Mouse (Mus musculus): ENCODE data around the gene Tcp11. TPM values are rescaled to one million over a fixed set of nuclear protein-coding genes. Genes with fewer than 3 reads are reported as not detected.

Tcp11 gene
- polyA plus RNA-seq, 1 experiment = not detected

GRCm38 (mm10) chr17:28106352-28106751 lies 25.9 kb upstream of the Tcp11 start:
- TF ChIP-seq CTCF (IDR thresholded peaks at IDR 0.05; ENCODE audit: borderline replicate concordance, insufficient read depth, low read length) (peak; percentile 24; the same call in 1 of the 2 replicates), POLR2A (IDR thresholded peaks at IDR 0.05; ENCODE audit: low read depth, low read length) (no peak)
- H3K4me1 ChIP-seq (ENCODE audit: control insufficient read depth, insufficient read depth, low read length) = no peaks in the 10 kb centered on the region

GRCm38 (mm10) chr17:28104416-28104815 lies 24.0 kb upstream of the Tcp11 start:
- Histone ChIP-seq H3K27ac (ENCODE audit: insufficient read depth, low read length) (no peak overlapping the region), H3K4me1 (ENCODE audit: control insufficient read depth, insufficient read depth, low read length) (no peaks in the 10 kb centered on the region), H3K4me3 (ENCODE audit: insufficient read depth, low read length) (no peak overlapping the region)
- no peak for TF ChIP-seq CTCF (IDR thresholded peaks at IDR 0.05; ENCODE audit: borderline replicate concordance, insufficient read depth, low read length)
- TF ChIP-seq POLR2A (IDR thresholded peaks at IDR 0.05; ENCODE audit: low read depth, low read length) = no peak

More at GRCm38 (mm10) chr17:28106352-28106751, 25.9 kb upstream of the Tcp11 start:
- no peak overlapping the region for H3K4me3 ChIP-seq (ENCODE audit: insufficient read depth, low read length)
- H3K27ac ChIP-seq (ENCODE audit: insufficient read depth, low read length) = no peak overlapping the region

DNA sequence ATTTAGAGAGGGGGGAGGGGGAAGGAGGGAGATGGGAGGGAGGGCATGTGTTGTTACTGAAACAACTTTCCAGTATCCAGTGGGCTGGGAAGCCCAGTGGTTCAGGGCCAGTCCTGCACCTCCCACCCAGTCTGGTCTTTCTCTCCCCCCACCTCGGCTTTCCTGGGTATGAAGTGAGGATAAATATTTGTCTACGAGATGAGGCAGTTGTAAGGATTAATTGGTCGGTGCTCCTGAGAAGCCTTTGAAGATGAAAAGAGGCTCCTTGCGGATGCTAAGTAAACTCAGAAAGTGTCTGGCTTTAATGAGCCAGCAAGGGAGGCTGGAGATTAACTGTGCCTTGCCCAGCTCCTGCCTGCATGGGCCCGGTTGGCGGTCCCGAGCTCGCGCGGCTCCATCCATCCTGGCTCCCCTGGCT lies 21.5 kb upstream of the Tcp11 start:
- H3K27ac ChIP-seq (ENCODE audit: insufficient read depth, low read length) = no peak overlapping the region
- no peak overlapping the region for H3K4me3 ChIP-seq (ENCODE audit: insufficient read depth, low read length)
- no peaks in the 10 kb centered on the region for H3K4me1 ChIP-seq (ENCODE audit: control insufficient read depth, insufficient read depth, low read length)
- TF ChIP-seq CTCF (IDR thresholded peaks at IDR 0.05; ENCODE audit: borderline replicate concordance, insufficient read depth, low read length) (no peak), POLR2A (IDR thresholded peaks at IDR 0.05; ENCODE audit: low read depth, low read length) (no peak)

DNA sequence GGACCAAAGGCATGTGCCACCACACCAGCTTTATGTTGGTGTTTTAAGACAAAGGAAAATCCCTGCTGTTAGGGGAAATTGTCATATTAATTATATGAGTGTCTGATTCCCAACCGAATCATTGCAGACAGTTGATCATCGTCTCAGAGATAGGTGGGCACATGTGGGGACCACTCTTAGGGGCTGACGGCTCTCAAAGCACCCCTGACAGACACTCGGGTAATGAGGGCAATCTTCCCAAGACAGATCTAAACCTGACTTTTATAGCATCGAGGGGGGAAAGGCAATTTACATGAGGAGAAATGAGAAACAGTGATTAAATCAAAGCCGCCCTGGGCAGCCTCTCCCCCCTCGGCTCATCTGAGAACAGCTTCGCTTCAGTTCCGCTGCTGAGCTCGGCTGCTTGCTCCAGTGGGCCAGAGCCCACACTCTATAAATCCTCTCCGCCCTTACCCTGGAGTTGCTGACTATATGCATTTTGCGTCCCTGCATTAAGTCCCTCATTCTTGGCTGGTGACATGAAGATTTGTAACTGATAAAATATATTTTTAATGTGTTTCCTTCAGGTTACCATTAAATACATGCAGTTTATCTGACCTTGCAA lies 20.9 kb upstream of the Tcp11 start:
- Histone ChIP-seq H3K4me3 (ENCODE audit: insufficient read depth, low read length) (no peak overlapping the region), H3K27ac (ENCODE audit: insufficient read depth, low read length) (no peak overlapping the region), H3K4me1 (ENCODE audit: control insufficient read depth, insufficient read depth, low read length) (no peaks in the 10 kb centered on the region)
- TF ChIP-seq CTCF (IDR thresholded peaks at IDR 0.05; ENCODE audit: borderline replicate concordance, insufficient read depth, low read length) = no peak
- no peak for TF ChIP-seq POLR2A (IDR thresholded peaks at IDR 0.05; ENCODE audit: low read depth, low read length)

DNA sequence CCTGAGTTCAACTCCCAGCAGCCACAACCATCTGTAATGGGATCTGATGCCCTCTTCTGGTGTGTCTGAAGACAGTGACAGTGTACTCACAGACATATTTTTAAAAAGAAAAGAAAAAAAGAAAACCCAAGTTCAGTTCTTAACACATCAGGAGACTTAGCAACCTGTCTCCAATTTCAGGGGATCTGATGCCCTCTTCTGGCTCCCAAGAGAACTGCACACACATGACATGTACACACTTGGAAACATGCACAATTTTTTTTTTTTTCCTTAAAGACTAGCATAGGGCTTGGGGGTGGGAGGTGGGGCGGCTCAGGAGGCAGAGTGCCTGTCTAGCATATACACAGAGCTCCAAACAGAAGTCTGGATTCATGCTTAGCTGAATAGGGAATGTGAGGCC lies 20.2 kb upstream of the Tcp11 start:
- no peaks in the 10 kb centered on the region for H3K4me1 ChIP-seq (ENCODE audit: control insufficient read depth, insufficient read depth, low read length)
- H3K27ac ChIP-seq (ENCODE audit: insufficient read depth, low read length) = no peak overlapping the region
- TF ChIP-seq CTCF (IDR thresholded peaks at IDR 0.05; ENCODE audit: borderline replicate concordance, insufficient read depth, low read length) (no peak), POLR2A (IDR thresholded peaks at IDR 0.05; ENCODE audit: low read depth, low read length) (no peak)
- H3K4me3 ChIP-seq (ENCODE audit: insufficient read depth, low read length) = no peak overlapping the region

DNA sequence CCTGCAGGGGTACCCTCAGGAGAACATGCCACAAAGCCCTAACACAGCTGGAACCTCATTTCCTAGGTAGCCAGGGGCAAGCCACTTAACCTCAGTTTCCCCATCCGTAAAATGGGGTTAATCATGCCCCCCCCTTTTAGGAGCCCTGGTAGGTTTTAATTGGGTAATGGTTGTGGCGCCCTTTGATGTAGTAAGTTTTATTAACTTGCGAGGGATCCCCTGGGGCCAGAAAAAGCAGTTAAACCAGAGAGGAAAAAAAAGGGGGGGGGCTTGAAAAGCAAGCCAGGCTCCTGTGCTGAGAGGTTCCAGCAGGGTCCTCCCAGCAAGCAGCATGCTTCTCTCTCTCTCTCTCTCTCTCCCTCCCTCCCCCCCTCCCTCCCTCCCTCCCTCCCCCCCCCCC lies 18.6 kb upstream of the Tcp11 start:
- Histone ChIP-seq H3K4me3 (ENCODE audit: insufficient read depth, low read length) (no peak overlapping the region), H3K27ac (ENCODE audit: insufficient read depth, low read length) (no peak overlapping the region), H3K4me1 (ENCODE audit: control insufficient read depth, insufficient read depth, low read length) (no peaks in the 10 kb centered on the region)
- TF ChIP-seq CTCF (IDR thresholded peaks at IDR 0.05; ENCODE audit: borderline replicate concordance, insufficient read depth, low read length) (no peak), POLR2A (IDR thresholded peaks at IDR 0.05; ENCODE audit: low read depth, low read length) (no peak)

DNA sequence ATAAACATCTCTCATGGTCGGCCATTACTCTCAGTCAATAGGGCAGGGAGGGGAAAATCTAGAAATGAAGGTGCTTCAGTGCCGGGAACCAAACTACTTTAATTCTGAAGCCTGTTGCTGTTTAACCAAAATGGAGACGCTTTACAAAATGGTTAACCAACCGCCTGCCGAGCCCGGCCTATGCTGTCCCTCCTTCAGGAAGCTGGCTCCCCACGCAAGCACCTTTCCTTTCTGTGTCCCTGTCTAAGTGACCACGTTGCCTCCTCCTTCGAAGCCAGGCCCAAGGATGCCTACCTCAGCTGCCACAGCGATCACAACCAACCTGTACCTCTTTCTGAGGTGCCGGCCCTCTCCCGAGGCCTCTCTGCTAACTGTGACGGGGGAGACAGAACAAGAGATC lies 16.9 kb upstream of the Tcp11 start:
- Histone ChIP-seq H3K4me3 (ENCODE audit: insufficient read depth, low read length) (no peak overlapping the region), H3K27ac (ENCODE audit: insufficient read depth, low read length) (no peak overlapping the region), H3K4me1 (ENCODE audit: control insufficient read depth, insufficient read depth, low read length) (no peaks in the 10 kb centered on the region)
- TF ChIP-seq POLR2A (IDR thresholded peaks at IDR 0.05; ENCODE audit: low read depth, low read length) = no peak
- TF ChIP-seq CTCF (IDR thresholded peaks at IDR 0.05; ENCODE audit: borderline replicate concordance, insufficient read depth, low read length) = no peak

GRCm38 (mm10) chr17:28096418-28096817 lies 16.0 kb upstream of the Tcp11 start:
- no peak overlapping the region for H3K27ac ChIP-seq (ENCODE audit: insufficient read depth, low read length)
- H3K4me1 ChIP-seq (ENCODE audit: control insufficient read depth, insufficient read depth, low read length) = no peaks in the 10 kb centered on the region
- H3K4me3 ChIP-seq (ENCODE audit: insufficient read depth, low read length) = no peak overlapping the region
- TF ChIP-seq CTCF (IDR thresholded peaks at IDR 0.05; ENCODE audit: borderline replicate concordance, insufficient read depth, low read length) = no peak
- TF ChIP-seq POLR2A (IDR thresholded peaks at IDR 0.05; ENCODE audit: low read depth, low read length) = no peak

DNA sequence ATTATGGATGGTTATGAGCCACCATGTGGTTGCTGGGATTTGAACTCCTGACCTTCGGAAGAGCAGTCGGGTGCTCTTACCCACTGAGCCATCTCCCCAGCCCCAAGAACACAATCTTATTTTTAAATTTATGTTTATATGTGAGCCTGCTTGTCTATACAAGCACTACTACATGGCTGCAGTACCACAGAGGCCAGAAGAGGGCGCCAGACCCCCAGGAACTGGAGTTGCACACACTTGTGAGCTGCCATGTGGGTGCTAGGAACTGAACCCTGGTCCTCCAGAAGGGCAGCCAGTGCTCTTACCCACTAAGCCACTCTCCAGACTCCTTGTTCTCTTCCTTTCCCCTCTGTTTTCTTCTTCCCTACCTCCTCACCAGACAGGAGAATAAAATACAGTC lies 13.4 kb upstream of the Tcp11 start:
- Histone ChIP-seq H3K4me3 (ENCODE audit: insufficient read depth, low read length) (no peak overlapping the region), H3K4me1 (ENCODE audit: control insufficient read depth, insufficient read depth, low read length) (no peaks in the 10 kb centered on the region), H3K27ac (ENCODE audit: insufficient read depth, low read length) (no peak overlapping the region)
- TF ChIP-seq POLR2A (IDR thresholded peaks at IDR 0.05; ENCODE audit: low read depth, low read length) (no peak), CTCF (IDR thresholded peaks at IDR 0.05; ENCODE audit: borderline replicate concordance, insufficient read depth, low read length) (no peak)

DNA sequence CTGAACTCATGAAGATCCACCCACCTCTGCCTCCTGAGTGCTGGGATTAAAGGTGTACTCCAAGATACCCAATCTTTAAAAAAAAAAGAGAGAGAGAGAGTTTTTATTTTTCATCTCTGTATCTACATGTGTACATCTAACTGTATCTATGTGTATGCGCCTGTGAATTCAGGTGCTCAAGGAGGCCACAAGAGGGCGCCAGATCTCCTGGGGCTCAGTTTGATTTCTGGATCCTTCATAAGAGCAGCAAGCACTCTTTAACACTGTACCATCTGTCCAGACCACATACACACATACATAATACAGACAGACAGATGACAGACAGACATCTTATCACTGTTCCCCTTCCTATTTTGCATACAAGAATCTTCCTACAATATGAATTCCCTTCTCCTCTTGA lies 11.9 kb upstream of the Tcp11 start:
- Histone ChIP-seq H3K4me1 (ENCODE audit: control insufficient read depth, insufficient read depth, low read length) (no peaks in the 10 kb centered on the region; the same call in 1 of the 2 replicates), H3K4me3 (ENCODE audit: insufficient read depth, low read length) (no peak overlapping the region), H3K27ac (ENCODE audit: insufficient read depth, low read length) (no peak overlapping the region)
- no peak for TF ChIP-seq CTCF (IDR thresholded peaks at IDR 0.05; ENCODE audit: borderline replicate concordance, insufficient read depth, low read length)
- no peak for TF ChIP-seq POLR2A (IDR thresholded peaks at IDR 0.05; ENCODE audit: low read depth, low read length)

All from embryonic fibroblast, embryonic 13.5 days (primary cell).